Mouse (Mus musculus) liver, postnatal 0 days (tissue): ENCODE measurements around the gene Pappa.

Source experiments
- CTCF ChIP-seq: sonication (generic); IDR thresholded peaks from 2 replicates; pipeline ENCODE4 v1.5.1; 2016; ENCODE audit warnings: antibody characterized with exemption, low read depth
- EP300 ChIP-seq: IDR thresholded peaks from 2 replicates; pipeline ENCODE4 v1.6.1; 2016; ENCODE audit warnings: antibody characterized with exemption, low read depth, mild to moderate bottlenecking

DNA sequence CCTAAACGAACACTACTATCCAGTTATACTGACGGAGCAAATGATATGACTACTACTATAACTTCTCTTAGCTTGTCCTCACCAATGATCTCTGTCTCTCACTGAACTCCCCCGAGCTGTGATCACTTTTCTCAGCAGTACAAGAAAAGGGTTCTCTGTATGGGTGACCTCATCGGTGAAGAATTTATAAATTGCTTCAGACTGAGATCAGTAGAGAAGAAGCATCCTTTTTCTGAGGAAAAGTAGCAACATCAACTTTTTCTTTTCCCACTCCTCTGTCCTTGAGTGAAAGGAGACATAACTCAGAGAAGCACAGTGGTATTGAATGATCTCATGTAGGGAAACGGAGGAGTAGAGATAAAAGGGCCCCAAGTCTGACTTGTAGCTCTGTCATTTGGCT lies 79.7 kb downstream of the Pappa start:
- TF ChIP-seq CTCF: no peak
- TF ChIP-seq EP300: no peak
